17 mouse cellular contexts compared by ENCODE assay signal in the genomic region with DNA sequence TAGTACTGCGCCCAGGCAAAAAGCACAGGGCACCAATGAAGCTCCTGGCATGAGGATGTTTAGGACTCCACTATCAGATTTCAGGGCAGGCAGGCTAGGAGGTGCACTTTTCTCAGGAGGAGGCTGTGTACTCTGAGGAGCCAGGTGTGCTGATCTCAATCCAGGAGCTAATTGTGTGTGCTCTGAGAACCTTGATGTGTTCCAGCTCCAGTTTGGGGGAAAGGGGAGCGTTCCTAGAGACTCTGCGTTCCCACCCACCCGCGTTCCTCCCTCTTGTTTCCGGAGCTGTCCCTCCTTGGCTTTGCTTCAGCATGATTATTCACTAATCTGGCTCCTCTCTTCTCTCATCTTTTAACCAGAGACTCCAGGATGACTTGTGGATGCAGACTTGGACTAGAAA.
A peak's percentile ranks its signal among the peaks of the same experiment; 100 is the strongest.
DNase-seq lines count a peak whose midpoint lies in the region; ATAC-seq lines count a peak whose summit lies in the region.
"Had no signal": no experiment of that assay in that cellular context is flagged by ENCODE, and none has a peak within 500 bp of the region (broad histone marks: within the 10 kb centered on the region; RNA-seq: fewer than 3 reads in every experiment).

No protein-coding gene starts in this region.

- ATAC-seq in frontal cortex, adult (ENCODE audit: low TSS enrichment) = peak; percentile 47; the same call in 1 of the 2 replicates
- no peak for ATAC-seq in erythroblast, adult 5-6 weeks (replicated peaks; ENCODE audit: low FRiP score, poor library complexity, severe bottlenecking)
- ATAC-seq: forebrain, embryonic 14.5 days; forebrain, embryonic 16.5 days had no signal

- no peak for DNase-seq in frontal cortex, postnatal 14 days (ENCODE audit: low spot score in 2 of 2)
- peak; percentile 22 for DNase-seq in gastrocnemius, postnatal 25 days
- no peak for DNase-seq in gastrocnemius, adult 8-10 months (ENCODE audit: low spot score in 2 of 2)
- peak; percentile 21 for DNase-seq in brain, adult 2 months (ENCODE audit: low read depth, low spot score)
- peak; percentile 39 for DNase-seq in skeletal muscle tissue, adult 2 months (ENCODE audit: low read depth, low spot score)
- DNase-seq: adrenal gland, adult 2 months; adrenal gland, postnatal 10 days; adrenal gland, postnatal 25 days; cerebellum, adult 11-12 months; cerebellum, adult 2 months; cerebellum, adult 9-10 months; cerebellum, postnatal 10 days; cerebellum, postnatal 25 days had no signal

Comparison
In these comparisons a context has a peak if more than half of its experiments do, and no peak if none do; other contexts are left out.
1. DNase-seq: peak in gastrocnemius, postnatal 25 days (single experiment), brain, adult 2 months (single experiment) and skeletal muscle tissue, adult 2 months (single experiment); none in frontal cortex, postnatal 14 days (0 of 2) and gastrocnemius, adult 8-10 months (0 of 2).